Mouse (Mus musculus) forebrain, embryonic 10.5 days (tissue): Measurements from ENCODE around the gene Zfp781. TPM values are rescaled to one million over a fixed set of nuclear protein-coding genes. Genes with fewer than 3 reads are reported as not detected.
"Not testable (repeated sequence)": the region's sequence is repeated elsewhere in the genome, so short reads cannot be mapped to it uniquely, and the experiment has no call there.

Experiments
- DNase-seq: peaks from one replicate; pipeline ENCODE4 v3.0.0-alpha.2; 2017; ENCODE audit warnings: low spot score; ENCODE audit errors: extremely low spot score
- H3K27ac ChIP-seq: fragments of 300-500 bp; sonication (generic); 2 replicates; pipeline ENCODE4 v1.5.1; 2016; ENCODE audit warnings: mild to moderate bottlenecking
- H3K27me3 ChIP-seq: fragments of 300-500 bp; sonication (generic); 2 replicates; pipeline ENCODE4 v1.6.1; 2016; ENCODE audit warnings: mild to moderate bottlenecking; ENCODE audit not compliant: poor library complexity, severe bottlenecking
- H3K36me3 ChIP-seq: fragments of 300-500 bp; sonication (generic); replicated peaks from 2 replicates; pipeline ENCODE4 v1.6.1; 2016; ENCODE audit warnings: mild to moderate bottlenecking, moderate library complexity
- H3K4me1 ChIP-seq: fragments of 300-500 bp; sonication (generic); 2 replicates; pipeline ENCODE4 v1.6.1; 2016
- H3K4me3 ChIP-seq: fragments of 300-500 bp; sonication (generic); 2 replicates; pipeline ENCODE4 v1.5.1; 2016; ENCODE audit warnings: mild to moderate bottlenecking, moderate library complexity
- H3K9me3 ChIP-seq: fragments of 300-500 bp; sonication (generic); 2 replicates; pipeline ENCODE4 v1.6.1; 2016; ENCODE audit warnings: mild to moderate bottlenecking, moderate library complexity
- WGBS: fragments of 180-500 bp; shearing (Covaris S2); methylation state at CpG from one replicate; pipeline ENCODE4 v1.1.7; 2016; 5-methylcytosine and 5-hydroxymethylcytosine counted together
- polyA plus RNA-seq: library from polyadenylated mRNA; unstranded; fragments of >200 nt; fragmentation: Nextera tagmentation; extraction: Ambion mirVana; gene quantifications from 2 replicates; pipeline ENCODE4 v1.2.1, GENCODE M21; 2016

Zfp781 gene
- polyA plus RNA-seq: 3.0 and 3.9 TPM in 2 replicates

DNA sequence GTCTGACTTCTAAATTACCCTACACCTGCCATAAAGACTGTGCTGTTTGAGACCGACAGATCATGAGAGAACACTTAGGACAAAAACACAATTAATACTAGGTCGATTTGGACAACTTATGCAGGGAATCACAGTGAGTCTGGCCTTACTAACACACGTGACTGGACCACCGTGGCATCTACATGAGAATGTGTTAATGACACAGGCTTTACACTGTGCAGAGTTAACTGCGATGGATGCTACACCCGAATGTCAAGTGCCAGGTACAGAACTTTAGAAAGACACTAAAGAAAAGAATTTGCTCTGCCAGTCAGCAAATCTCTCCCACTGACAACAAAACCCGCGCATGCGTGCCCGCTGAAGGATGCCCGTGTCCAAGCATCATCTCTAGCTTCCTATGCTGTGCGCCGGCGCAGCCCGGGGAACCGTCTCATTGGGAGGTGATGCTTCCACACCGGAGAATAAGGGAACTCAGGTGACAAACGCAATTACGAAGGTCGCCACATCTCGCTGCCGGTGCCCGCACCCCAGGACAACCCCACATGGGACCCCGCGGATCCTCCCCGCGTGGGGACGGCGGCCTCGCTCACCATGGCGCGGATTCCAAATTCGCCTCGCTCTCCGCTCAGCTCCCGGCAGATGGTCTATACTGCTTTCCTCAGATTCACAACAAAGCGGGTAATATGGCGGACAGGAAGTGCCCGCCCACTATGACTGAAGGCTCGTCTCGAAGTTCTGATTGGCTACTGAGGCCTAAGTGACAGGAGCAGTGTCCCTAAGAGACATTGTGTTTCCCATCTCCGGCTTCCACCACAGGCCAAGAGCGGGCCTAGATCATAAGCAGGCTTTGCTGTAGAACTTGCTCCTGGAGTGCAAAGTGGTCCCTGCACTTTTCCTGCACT is at the start of gene Zfp781:
Zfp781 (minus strand) TSS at position 639 of the 902 bp plus-strand sequence.
- not testable (repeated sequence) for DNase-seq, H3K27ac ChIP-seq, H3K4me3 ChIP-seq, H3K4me1 ChIP-seq, H3K9me3 ChIP-seq, H3K36me3 ChIP-seq, H3K27me3 ChIP-seq
- no CpG with 5 or more reads among the region's 43 CpGs for WGBS

DNA sequence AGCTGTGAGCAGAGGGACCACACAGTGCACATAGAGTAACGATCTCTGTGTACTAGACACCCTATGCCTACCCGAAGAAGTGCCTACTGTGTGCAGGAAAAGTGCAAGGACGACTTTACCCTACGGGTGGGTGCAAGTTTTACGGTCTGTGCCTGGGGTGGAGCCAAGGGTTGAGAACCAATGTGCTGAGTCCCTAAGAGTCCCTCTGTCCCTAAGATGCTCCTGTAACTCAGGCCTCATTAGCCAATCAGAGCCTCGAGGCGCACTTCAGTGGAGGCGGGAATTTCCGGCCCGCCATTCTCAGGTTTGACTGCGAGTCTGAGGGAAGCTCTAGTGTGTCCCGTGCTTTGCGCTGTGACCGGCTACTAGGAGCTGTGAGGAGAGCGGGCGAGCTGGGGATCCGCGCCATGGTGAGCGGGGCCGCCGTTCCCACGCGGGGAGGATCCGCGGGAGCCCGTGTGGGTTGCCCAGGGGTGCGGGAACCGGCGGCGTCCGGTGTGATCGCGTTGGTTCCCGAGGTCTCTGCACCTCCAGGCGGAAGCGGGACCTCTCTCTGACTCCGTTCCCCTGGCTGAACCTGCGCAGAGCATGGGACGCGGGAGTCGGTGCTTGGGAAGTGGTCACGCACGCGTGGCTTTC is 48.2 kb upstream of the Zfp781 start:
- H3K27me3 ChIP-seq, H3K9me3 ChIP-seq, H3K36me3 ChIP-seq, H3K27ac ChIP-seq, DNase-seq, H3K4me1 ChIP-seq, H3K4me3 ChIP-seq: not testable (repeated sequence)
- no CpG with 5 or more reads among the region's 44 CpGs for WGBS

- H3K4me3 ChIP-seq, H3K27ac ChIP-seq, H3K9me3 ChIP-seq, H3K4me1 ChIP-seq, H3K36me3 ChIP-seq, H3K27me3 ChIP-seq, DNase-seq: not testable (repeated sequence)
- no CpG with 5 or more reads among the region's 3 CpGs for WGBS
Measured at GRCm38 (mm10) chr10:81930744-81931118, 451 bp upstream of the Zfp781 start.

DNA sequence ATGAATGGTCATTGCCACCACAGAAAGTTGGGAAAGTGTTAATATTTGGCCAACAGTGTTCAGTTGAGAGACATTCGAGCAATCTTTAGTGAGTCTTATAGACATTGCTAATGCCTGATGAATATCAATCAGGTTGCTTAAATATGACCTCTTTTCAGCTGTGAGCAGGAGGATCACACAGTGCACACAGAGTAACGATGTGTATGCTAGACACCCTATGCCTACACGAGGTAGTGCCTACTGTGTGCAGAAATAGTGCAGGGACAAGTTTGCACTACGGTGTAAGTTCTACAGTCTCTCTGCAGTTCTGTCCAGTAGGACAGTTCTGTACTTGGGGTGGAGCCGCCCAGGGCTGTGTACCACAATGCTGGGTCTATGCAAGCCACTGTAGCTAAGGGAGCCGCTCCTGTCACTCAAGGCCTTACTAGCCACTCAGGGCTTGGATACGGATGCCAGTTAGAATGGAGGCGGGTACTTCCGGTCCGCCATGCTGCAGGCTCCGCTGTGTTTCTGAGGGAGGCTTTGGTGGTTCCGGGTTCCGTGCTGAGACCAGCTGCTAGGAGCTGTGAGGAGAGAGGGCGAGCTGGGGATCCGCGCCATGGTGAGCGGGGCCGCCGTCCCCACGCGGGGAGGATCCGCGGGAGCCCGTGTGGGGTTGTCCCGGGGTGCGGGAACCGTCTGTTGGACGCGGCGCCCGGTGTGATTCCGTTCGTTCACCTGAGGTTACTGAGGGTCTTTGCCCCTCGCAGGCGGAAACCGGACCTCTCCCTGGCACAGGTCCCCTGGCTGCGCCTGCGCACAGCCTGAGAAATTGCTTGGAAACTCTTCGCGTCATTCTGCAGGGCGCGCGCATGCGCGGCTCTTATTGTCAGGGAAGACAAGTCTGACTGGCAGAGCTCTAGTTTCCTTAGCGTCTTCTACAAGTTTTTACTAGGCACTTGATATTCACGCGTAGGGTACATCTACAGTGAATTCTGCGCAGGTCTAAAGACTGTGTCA is 66.6 kb downstream of the Zfp781 start, which contains the start of gene Gm32687:
Gm32687 (plus strand) TSS at position 526 of the 999 bp plus-strand sequence.
- H3K27me3 ChIP-seq, H3K27ac ChIP-seq, DNase-seq, H3K36me3 ChIP-seq, H3K4me1 ChIP-seq, H3K9me3 ChIP-seq: not testable (repeated sequence)
- 33% methylated on average over 5 of the region's 49 CpGs for WGBS
- H3K4me3 ChIP-seq: peak within 1 kb of the TSS; percentile 29; the same call in 1 of the 2 replicates

Other genes starting within 250 kb of the Zfp781 start
- gene Zfp433, start 225.7 kb downstream of the Zfp781 start, polyA plus RNA-seq: 16.8 and 17.3 TPM in 2 replicates
- gene Gm3055, start 159.3 kb downstream of the Zfp781 start, polyA plus RNA-seq: 10.2 and 11.6 TPM in 2 replicates
- 3.1 and 3.4 TPM in 2 replicates for gene Gm4767, start 118.3 kb downstream of the Zfp781 start, polyA plus RNA-seq
- 8.7 and 10.4 TPM in 2 replicates for gene Gm32687, start 66.5 kb downstream of the Zfp781 start, polyA plus RNA-seq
- gene Zfp873, start 117.6 kb upstream of the Zfp781 start, polyA plus RNA-seq: 16.2 and 17.8 TPM in 2 replicates
- gene BC024063, start 152.9 kb upstream of the Zfp781 start, polyA plus RNA-seq: 4.0 and 5.2 TPM in 2 replicates
- 4.6 and 5.0 TPM in 2 replicates for gene AU041133, start 197.5 kb upstream of the Zfp781 start, polyA plus RNA-seq